Mouse (Mus musculus) megakaryocyte progenitor cell, adult 5-6 weeks (primary cell): ENCODE measurements around the gene Cyth2. TPM values are rescaled to one million over a fixed set of nuclear protein-coding genes. Genes with fewer than 3 reads are reported as not detected.
A peak's percentile ranks its signal among the peaks of the same experiment; 100 is the strongest.

ENCODE experiments used
- ATAC-seq: replicated peaks from 2 replicates; pipeline ENCODE4 v1.8.0; 2016; ENCODE audit warnings: mild to moderate bottlenecking, moderate TSS enrichment, inconsistent platforms; ENCODE audit not compliant: poor library complexity
- total RNA-seq, 2 experiments: library from RNA; stranded (forward) in 1 of 2; stranded (reverse) in 1 of 2; fragments of 157-497, 149-512 nt in 1 of 2; fragments of 200-1000 nt in 1 of 2; gene quantifications; 2 replicates each; pipeline versions ENCODE4 v1.2.3 to v1.2.4; 2015 to 2017

The Cyth2 gene
- total RNA-seq, 2 experiments from 2014 or later, result 17.9 to 32.4 TPM

GRCm38 (mm10) chr7:45786661-45787413, 27.5 kb downstream of the Cyth2 start:
- no peak for ATAC-seq

DNA sequence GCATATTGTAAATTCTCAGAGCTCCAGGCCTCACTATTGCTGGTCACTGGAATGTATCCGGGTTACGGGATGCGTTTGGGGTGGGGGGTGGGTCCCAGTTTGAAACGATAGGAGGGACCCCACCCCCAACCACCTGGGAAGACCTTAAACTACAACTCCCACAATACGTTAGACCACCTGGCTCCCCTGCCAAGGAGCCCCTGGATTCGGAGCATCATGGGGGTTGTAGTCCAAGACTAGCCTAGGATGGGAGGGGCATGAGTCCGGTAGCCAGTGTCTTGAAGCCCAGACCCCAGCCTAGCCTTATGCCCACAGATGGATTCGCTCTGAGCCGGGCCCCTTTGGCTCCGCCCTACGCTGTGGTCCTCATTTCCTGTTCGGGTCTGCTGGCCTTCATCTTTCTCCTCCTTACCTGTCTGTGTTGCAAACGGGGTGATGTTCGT, 28.2 kb downstream of the Cyth2 start:
- no peak for ATAC-seq

GRCm38 (mm10) chr7:45785388-45786135, 28.8 kb downstream of the Cyth2 start:
- no peak for ATAC-seq

DNA sequence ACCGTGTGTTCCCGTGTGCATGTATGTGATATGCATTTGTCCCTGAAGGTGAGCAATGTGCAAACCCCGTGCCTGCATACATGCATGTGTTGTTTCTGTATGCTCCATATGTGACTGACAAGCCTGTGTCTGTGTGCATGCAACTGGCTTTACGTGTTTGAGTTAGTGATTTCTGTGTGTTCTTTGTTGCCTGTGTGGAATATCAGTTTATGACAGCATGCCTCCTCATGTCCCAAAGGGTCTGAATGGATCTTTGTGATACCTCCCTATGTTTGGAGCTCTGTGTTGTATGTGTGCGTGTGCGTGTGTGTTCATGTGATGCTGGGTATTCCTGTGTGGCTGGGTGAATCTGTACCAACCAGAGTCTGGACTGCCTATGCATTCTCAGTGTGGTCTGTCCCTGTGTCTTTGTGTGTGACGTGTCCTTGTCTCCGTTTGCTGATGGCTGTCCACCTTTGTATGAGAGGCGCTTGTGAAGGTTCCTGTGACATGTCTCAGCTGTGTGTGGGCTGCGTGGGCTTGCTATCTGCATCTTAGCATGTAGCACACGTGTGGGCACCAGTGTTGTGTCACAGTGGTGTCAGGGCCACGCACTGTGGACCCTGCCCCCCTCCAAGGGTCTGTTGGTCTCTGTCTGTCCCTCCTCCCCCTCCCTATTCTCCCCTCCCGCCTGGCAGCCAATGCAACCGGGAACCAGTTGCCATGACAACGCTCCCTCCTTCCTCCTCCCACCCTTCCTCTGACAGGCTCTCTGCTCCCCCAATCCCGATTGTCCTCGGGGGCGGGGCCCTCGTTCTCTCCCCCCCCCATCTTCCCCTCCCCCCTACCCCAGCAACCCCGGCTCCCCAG, 29.6 kb downstream of the Cyth2 start, which contains the start of gene Sult2b1:
TSS of gene Sult2b1 (minus strand) at position 146 of the 849 bp plus-strand sequence.
- ATAC-seq, result no peak

DNA sequence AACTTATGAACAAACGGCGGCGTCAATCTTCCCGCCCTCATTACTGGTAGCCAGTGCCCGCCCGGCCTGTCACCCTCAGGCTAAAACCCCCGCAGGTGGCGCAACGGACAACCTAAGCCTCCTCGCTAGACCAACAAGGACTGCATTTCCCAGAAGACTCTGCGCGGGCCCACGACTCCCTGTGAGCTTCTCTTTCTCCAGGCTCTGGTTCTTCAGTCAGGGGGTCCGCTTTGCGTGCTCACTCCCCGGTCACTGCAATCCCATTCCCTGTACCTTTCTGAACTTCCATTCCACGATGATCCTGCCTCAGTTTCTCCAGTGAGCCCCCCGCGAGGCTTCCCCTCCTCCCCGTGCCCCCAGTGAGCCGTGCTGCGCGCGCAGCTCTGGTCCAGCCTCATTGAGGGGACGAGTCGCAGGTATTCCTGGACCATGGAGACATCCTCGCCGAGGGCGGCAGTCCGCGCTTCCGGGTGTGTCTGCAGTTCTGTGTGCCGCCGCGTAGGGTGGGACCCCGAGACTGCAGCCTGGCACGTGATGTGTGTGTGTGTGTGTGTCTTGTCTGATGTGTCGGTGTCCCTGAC, 30.8 kb downstream of the Cyth2 start, which contains the start of gene Lmtk3:
TSS of gene Lmtk3 (plus strand) at position 228 of the 581 bp plus-strand sequence.
- ATAC-seq, result peak; percentile 77

- no peak for ATAC-seq
Observed at GRCm38 (mm10) chr7:45782271-45782670, 32.1 kb downstream of the Cyth2 start.

GRCm38 (mm10) chr7:45779081-45779641, 35.2 kb downstream of the Cyth2 start:
- ATAC-seq, result peak; percentile 32

- no peak for ATAC-seq
Observed at GRCm38 (mm10) chr7:45775237-45775636, 39.1 kb downstream of the Cyth2 start.

GRCm38 (mm10) chr7:45771101-45771500, 43.3 kb downstream of the Cyth2 start:
- ATAC-seq, result no peak

- no peak for ATAC-seq
Observed at GRCm38 (mm10) chr7:45770427-45771082, 43.8 kb downstream of the Cyth2 start.

GRCm38 (mm10) chr7:45767500-45767899, 46.9 kb downstream of the Cyth2 start:
- no peak for ATAC-seq

- ATAC-seq, result no peak
Observed at GRCm38 (mm10) chr7:45766764-45767163, 47.6 kb downstream of the Cyth2 start.

GRCm38 (mm10) chr7:45765995-45766394, 48.4 kb downstream of the Cyth2 start:
- ATAC-seq, result no peak

GRCm38 (mm10) chr7:45760151-45760550, 54.2 kb downstream of the Cyth2 start:
- ATAC-seq, result no peak

- no peak for ATAC-seq
Observed at GRCm38 (mm10) chr7:45759400-45759799, 55.0 kb downstream of the Cyth2 start.

Other genes starting within 250 kb of the Cyth2 start
- gene Bcat2, start 244.4 kb downstream of the Cyth2 start, total RNA-seq (2015), result 43.5 and 55.9 TPM in 2 replicates
- 37.0 and 44.0 TPM in 2 replicates for gene Bcat2, start 244.4 kb downstream of the Cyth2 start, total RNA-seq (2017)
- not detected in 2 replicates for gene Fgf21, start 199.1 kb downstream of the Cyth2 start, total RNA-seq (2015)
- not detected in 2 replicates for gene Fgf21, start 199.1 kb downstream of the Cyth2 start, total RNA-seq (2017)
- not detected in 2 replicates for gene Fut1, start 197.3 kb downstream of the Cyth2 start, total RNA-seq (2015)
- not detected in 2 replicates for gene Fut1, start 197.3 kb downstream of the Cyth2 start, total RNA-seq (2017)
- gene Izumo1, start 192.8 kb downstream of the Cyth2 start, total RNA-seq (2015), result 0.32 TPM in 1 of 2 replicates, not detected in the other
- 0.24 TPM in 1 of 2 replicates, not detected in the other for gene Izumo1, start 192.8 kb downstream of the Cyth2 start, total RNA-seq (2017)
- 0.10 TPM in 1 of 2 replicates, not detected in the other for gene Rasip1, start 187.1 kb downstream of the Cyth2 start, total RNA-seq (2015)
- gene Rasip1, start 187.1 kb downstream of the Cyth2 start, total RNA-seq (2017), result 0.08 TPM in 1 of 2 replicates, not detected in the other
- gene Mamstr, start 174.6 kb downstream of the Cyth2 start, total RNA-seq (2015), result 0.64 TPM in 1 of 2 replicates, not detected in the other
- 0.12 TPM in 1 of 2 replicates, not detected in the other for gene Mamstr, start 174.6 kb downstream of the Cyth2 start, total RNA-seq (2017)
- not detected in 2 replicates for gene Fut2, start 148.2 kb downstream of the Cyth2 start, total RNA-seq (2015)
- gene Fut2, start 148.2 kb downstream of the Cyth2 start, total RNA-seq (2017), result not detected in 2 replicates
- not detected in 2 replicates for gene Ntn5, start 130.6 kb downstream of the Cyth2 start, total RNA-seq (2015)
- not detected in 2 replicates for gene Ntn5, start 130.6 kb downstream of the Cyth2 start, total RNA-seq (2017)
- gene Sec1, start 120.2 kb downstream of the Cyth2 start, total RNA-seq (2015), result not detected in 2 replicates
- not detected in 2 replicates for gene Sec1, start 120.2 kb downstream of the Cyth2 start, total RNA-seq (2017)
- not detected in 2 replicates for gene Car11, start 114.7 kb downstream of the Cyth2 start, total RNA-seq (2015)
- gene Car11, start 114.7 kb downstream of the Cyth2 start, total RNA-seq (2017), result not detected in 2 replicates
- 3.6 and 5.6 TPM in 2 replicates for gene Dbp, start 109.5 kb downstream of the Cyth2 start, total RNA-seq (2015)
- gene Dbp, start 109.5 kb downstream of the Cyth2 start, total RNA-seq (2017), result 6.2 and 7.2 TPM in 2 replicates
- 1,825 and 1,988 TPM in 2 replicates for gene Rpl18, start 99.1 kb downstream of the Cyth2 start, total RNA-seq (2015)
- gene Rpl18, start 99.1 kb downstream of the Cyth2 start, total RNA-seq (2017), result 1,777 and 2,306 TPM in 2 replicates
- gene Sphk2, start 96.6 kb downstream of the Cyth2 start, total RNA-seq (2015), result 10.6 and 14.5 TPM in 2 replicates
- 9.8 and 10.2 TPM in 2 replicates for gene Sphk2, start 96.6 kb downstream of the Cyth2 start, total RNA-seq (2017)
- gene Fam83e, start 93.4 kb downstream of the Cyth2 start, total RNA-seq (2015), result 0.54 and 0.78 TPM in 2 replicates
- 0.37 and 0.51 TPM in 2 replicates for gene Fam83e, start 93.4 kb downstream of the Cyth2 start, total RNA-seq (2017)
- gene Spaca4, start 88.8 kb downstream of the Cyth2 start, total RNA-seq (2015), result not detected in 2 replicates
- gene Spaca4, start 88.8 kb downstream of the Cyth2 start, total RNA-seq (2017), result not detected in 2 replicates
- 0.07 TPM in 2 replicates for gene Lmtk3, start 30.8 kb downstream of the Cyth2 start, total RNA-seq (2015)
- not detected in 2 replicates for gene Lmtk3, start 30.8 kb downstream of the Cyth2 start, total RNA-seq (2017)
- 1.2 and 1.7 TPM in 2 replicates for gene Sult2b1, start 29.9 kb downstream of the Cyth2 start, total RNA-seq (2015)
- 1.9 and 6.4 TPM in 2 replicates for gene Sult2b1, start 29.9 kb downstream of the Cyth2 start, total RNA-seq (2017)
- gene Kcnj14, start 10.2 kb upstream of the Cyth2 start, total RNA-seq (2015), result 0.05 TPM in 2 replicates
- not detected in 2 replicates for gene Kcnj14, start 10.2 kb upstream of the Cyth2 start, total RNA-seq (2017)
- gene Grwd1, start 16.4 kb upstream of the Cyth2 start, total RNA-seq (2015), result 22.6 and 25.1 TPM in 2 replicates
- 24.2 and 26.9 TPM in 2 replicates for gene Grwd1, start 16.4 kb upstream of the Cyth2 start, total RNA-seq (2017)
- 113 and 145 TPM in 2 replicates for gene Kdelr1, start 58.2 kb upstream of the Cyth2 start, total RNA-seq (2015)
- gene Kdelr1, start 58.2 kb upstream of the Cyth2 start, total RNA-seq (2017), result 68.3 and 73.1 TPM in 2 replicates
- gene Grin2d, start 63.8 kb upstream of the Cyth2 start, total RNA-seq (2015), result not detected in 2 replicates
- under 0.01 TPM in 1 of 2 replicates, not detected in the other for gene Grin2d, start 63.8 kb upstream of the Cyth2 start, total RNA-seq (2017)
- gene Syngr4, start 82.1 kb upstream of the Cyth2 start, total RNA-seq (2015), result 1.3 and 1.5 TPM in 2 replicates
- gene Syngr4, start 82.1 kb upstream of the Cyth2 start, total RNA-seq (2017), result 2.1 TPM in 1 of 2 replicates, not detected in the other
- 5.3 TPM in 2 replicates for gene Tmem143, start 82.4 kb upstream of the Cyth2 start, total RNA-seq (2015)
- gene Tmem143, start 82.4 kb upstream of the Cyth2 start, total RNA-seq (2017), result 8.1 and 17.2 TPM in 2 replicates
- 238 and 280 TPM in 2 replicates for gene Emp3, start 106.8 kb upstream of the Cyth2 start, total RNA-seq (2015)
- 186 and 203 TPM in 2 replicates for gene Emp3, start 106.8 kb upstream of the Cyth2 start, total RNA-seq (2017)
- 0.99 and 2.0 TPM in 2 replicates for gene Ccdc114, start 109.5 kb upstream of the Cyth2 start, total RNA-seq (2015)
- 2.6 and 3.3 TPM in 2 replicates for gene Ccdc114, start 109.5 kb upstream of the Cyth2 start, total RNA-seq (2017)
- gene Abcc6, start 215.7 kb upstream of the Cyth2 start, total RNA-seq (2015), result not detected in 2 replicates
- gene Abcc6, start 215.7 kb upstream of the Cyth2 start, total RNA-seq (2017), result not detected in 2 replicates
- 38.6 and 39.3 TPM in 2 replicates for gene Nomo1, start 219.1 kb upstream of the Cyth2 start, total RNA-seq (2015)
- gene Nomo1, start 219.1 kb upstream of the Cyth2 start, total RNA-seq (2017), result 53.2 and 57.4 TPM in 2 replicates